Mouse (Mus musculus) heart, embryonic 12.5 days (tissue): Measurements from ENCODE around the gene Tmem242. TPM values are rescaled to one million over a fixed set of nuclear protein-coding genes. Genes with fewer than 3 reads are reported as not detected.

Experiments
- ATAC-seq: fragments of 200-750 bp; cut with Nextera tagmentation; 2 replicates; pipeline ENCODE4 v1.8.0; 2017; ENCODE audit warnings: moderate TSS enrichment, moderate library complexity; ENCODE audit not compliant: insufficient number of reproducible peaks, low FRiP score
- H3K27ac ChIP-seq: fragments of 300-500 bp; sonication (generic); 2 replicates; pipeline ENCODE4 v1.5.1; 2016; ENCODE audit warnings: mild to moderate bottlenecking, moderate library complexity; ENCODE audit not compliant: poor library complexity, severe bottlenecking
- H3K27me3 ChIP-seq: fragments of 300-500 bp; sonication (generic); replicated peaks from 2 replicates; pipeline ENCODE4 v1.6.1; 2016; ENCODE audit warnings: mild to moderate bottlenecking, moderate library complexity
- H3K36me3 ChIP-seq: fragments of 300-500 bp; sonication (generic); 2 replicates; pipeline ENCODE4 v1.6.1; 2016; ENCODE audit warnings: mild to moderate bottlenecking, moderate library complexity
- H3K4me1 ChIP-seq: fragments of 300-500 bp; sonication (generic); replicated peaks from 2 replicates; pipeline ENCODE4 v1.6.1; 2016; ENCODE audit warnings: mild to moderate bottlenecking
- H3K4me2 ChIP-seq: fragments of 300-500 bp; sonication (generic); 2 replicates; pipeline ENCODE4 v1.6.1; 2016; ENCODE audit warnings: mild to moderate bottlenecking, moderate library complexity
- H3K4me3 ChIP-seq: fragments of 300-500 bp; sonication (generic); 2 replicates; pipeline ENCODE4 v1.5.1; 2016; ENCODE audit warnings: mild to moderate bottlenecking
- H3K9ac ChIP-seq: fragments of 300-500 bp; sonication (generic); 2 replicates; pipeline ENCODE4 v1.6.1; 2016; ENCODE audit warnings: mild to moderate bottlenecking, moderate library complexity
- H3K9me3 ChIP-seq: fragments of 300-500 bp; sonication (generic); replicated peaks from 2 replicates; pipeline ENCODE4 v1.6.1; 2016; ENCODE audit warnings: mild to moderate bottlenecking, moderate library complexity
- WGBS: fragments of 180-500 bp; shearing (Covaris S2); methylation state at CpG from one replicate; pipeline ENCODE4 v1.1.7; 2016; 5-methylcytosine and 5-hydroxymethylcytosine counted together
- microRNA-seq: library from miRNA; unstranded; fragments of <30 nt; microRNA quantifications from one replicate; pipeline ENCODE4, GENCODE M21; 2017
- polyA plus RNA-seq: library from polyadenylated mRNA; unstranded; fragments of >200 nt; fragmentation: Nextera tagmentation; extraction: Ambion mirVana; gene quantifications from 2 replicates; pipeline ENCODE4 v1.2.1, GENCODE M21; 2016

Tmem242 gene
- polyA plus RNA-seq, 1 experiment from 2014 or later: 111 TPM

DNA sequence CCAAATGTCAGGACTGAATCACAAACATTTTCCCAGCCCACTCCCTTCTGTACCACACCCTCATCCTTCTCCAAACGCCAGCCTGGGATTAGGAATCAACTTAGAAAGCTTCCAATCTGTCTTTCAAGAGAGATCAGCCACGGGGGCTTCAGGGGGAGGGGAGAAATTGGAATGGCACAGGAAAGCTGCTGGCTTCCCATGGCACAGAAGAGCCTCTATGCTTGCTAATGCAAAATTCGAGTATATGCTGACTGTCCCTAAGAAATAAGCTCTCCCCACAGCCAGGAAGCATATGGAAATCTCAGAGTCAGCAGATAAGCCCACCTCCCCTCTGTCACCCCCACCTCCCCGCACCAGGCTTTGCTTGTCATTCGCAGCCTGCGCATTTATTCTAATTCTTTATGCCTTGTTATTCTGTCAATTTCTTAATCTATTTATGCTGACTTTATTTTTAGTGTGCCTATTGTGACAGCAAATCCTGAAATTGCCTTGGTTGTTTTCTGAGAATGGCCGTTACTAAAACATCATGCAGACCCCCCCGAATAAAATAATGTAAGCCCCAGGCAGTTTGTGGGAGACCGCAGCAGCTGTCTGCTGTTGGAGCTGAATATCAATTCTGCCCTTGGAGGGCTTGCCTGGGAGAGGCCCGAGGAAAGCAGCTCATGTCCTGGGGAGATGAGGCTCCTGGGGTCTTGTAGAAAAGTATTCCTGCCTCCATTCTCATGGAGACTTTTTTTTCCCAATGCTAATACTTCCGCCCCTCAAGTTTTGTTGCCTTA lies 62.7 kb downstream of the Tmem242 start:
- no peak for ATAC-seq
- Histone ChIP-seq H3K4me1 (peaks cover 10% of the 10 kb centered on the region), H3K4me3 (no peak overlapping the region), H3K9ac (no peak overlapping the region), H3K36me3 (no peaks in the 10 kb centered on the region), H3K27me3 (0 out of 2 replicates have a peak, but pooled peaks cover 4% of the 10 kb centered on the region), H3K27ac (no peak overlapping the region), H3K9me3 (no peaks in the 10 kb centered on the region), H3K4me2 (no peak overlapping the region)
- WGBS: 32% methylated on average over 11 of the region's 11 CpGs

DNA sequence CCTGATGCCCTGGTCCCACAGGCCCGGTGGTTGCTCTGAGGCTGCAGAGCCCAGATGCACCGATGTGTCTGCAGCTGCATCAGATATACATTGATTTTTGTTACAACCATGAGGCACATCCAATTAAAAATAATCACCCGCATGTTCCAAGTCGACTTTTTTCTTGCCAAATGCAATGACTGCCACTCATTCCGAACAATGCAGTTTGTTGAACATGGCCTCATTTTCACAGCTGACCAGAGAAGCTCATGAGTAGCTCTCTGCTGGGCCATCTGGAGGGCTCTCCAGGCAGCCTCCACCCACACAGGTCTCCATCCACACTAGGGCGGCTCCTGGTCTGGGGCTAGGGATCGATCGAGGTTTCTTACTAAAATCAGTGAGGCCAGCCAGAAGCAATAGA lies 67.1 kb downstream of the Tmem242 start:
- Histone ChIP-seq H3K27ac (no peak overlapping the region), H3K4me3 (no peak overlapping the region), H3K4me2 (no peak overlapping the region), H3K9ac (no peak overlapping the region), H3K36me3 (no peaks in the 10 kb centered on the region), H3K27me3 (0 out of 2 replicates have a peak, but pooled peaks cover 4% of the 10 kb centered on the region), H3K9me3 (peaks cover 5% of the 10 kb centered on the region), H3K4me1 (peaks cover 24% of the 10 kb centered on the region)
- no peak for ATAC-seq
- WGBS: 87% methylated on average over 8 of the region's 8 CpGs

DNA sequence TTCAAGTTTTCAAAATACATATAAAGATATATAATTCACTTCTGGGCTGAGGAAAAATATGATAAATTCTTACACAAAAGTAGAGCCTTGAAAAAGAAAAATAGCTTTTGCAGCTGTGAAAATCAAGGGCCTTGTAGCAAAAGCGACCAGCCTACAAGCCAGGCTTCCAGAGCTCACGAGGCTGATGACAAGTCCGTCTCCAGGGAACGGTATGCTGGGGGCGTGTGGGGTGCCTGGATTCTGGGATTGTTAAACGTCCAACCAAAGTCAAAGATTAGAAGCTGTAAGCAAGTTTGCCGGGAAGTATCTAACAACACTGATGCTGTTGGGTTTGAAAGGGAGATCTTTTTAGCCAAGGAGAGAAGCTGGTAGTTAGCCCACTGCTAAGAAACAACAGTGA lies 68.5 kb downstream of the Tmem242 start:
- Histone ChIP-seq H3K27me3 (0 out of 2 replicates have a peak, but pooled peaks cover under 1% of the 10 kb centered on the region), H3K27ac (peak overlapping the region; percentile 60), H3K4me3 (no peak overlapping the region), H3K36me3 (no peaks in the 10 kb centered on the region), H3K9me3 (peaks cover 5% of the 10 kb centered on the region), H3K4me1 (peaks cover 24% of the 10 kb centered on the region), H3K9ac (no peak overlapping the region), H3K4me2 (no peak overlapping the region)
- no peak for ATAC-seq
- 23% methylated on average over 7 of the region's 7 CpGs for WGBS

DNA sequence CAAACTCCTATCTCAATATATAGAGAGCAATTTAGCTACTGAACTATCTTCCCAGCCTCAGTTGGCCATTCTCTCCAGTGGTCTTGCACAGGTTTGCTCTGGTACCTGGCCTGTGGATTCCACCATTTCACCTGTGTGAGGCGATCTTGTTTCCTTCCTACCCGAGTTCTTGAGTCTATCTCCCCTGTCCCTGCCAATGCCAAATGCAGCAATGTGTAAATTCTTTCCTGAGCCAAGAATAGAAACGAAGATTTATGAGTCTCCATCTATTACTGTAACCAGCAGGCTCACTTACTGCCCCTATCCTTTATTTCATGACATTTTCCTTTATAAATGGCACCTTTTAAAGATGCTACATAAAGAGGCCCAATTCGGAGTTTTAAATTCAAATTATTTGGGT lies 69.0 kb downstream of the Tmem242 start:
- Histone ChIP-seq H3K4me2 (no peak overlapping the region), H3K9me3 (peaks cover 5% of the 10 kb centered on the region), H3K4me1 (peaks cover 24% of the 10 kb centered on the region), H3K27ac (0 out of 2 replicates have a peak overlapping the region, but pooled peaks have one; percentile 15), H3K36me3 (no peaks in the 10 kb centered on the region), H3K4me3 (no peak overlapping the region), H3K27me3 (no peaks in the 10 kb centered on the region), H3K9ac (no peak overlapping the region)
- WGBS: 49% methylated on average over 4 of the region's 4 CpGs
- no peak for ATAC-seq

DNA sequence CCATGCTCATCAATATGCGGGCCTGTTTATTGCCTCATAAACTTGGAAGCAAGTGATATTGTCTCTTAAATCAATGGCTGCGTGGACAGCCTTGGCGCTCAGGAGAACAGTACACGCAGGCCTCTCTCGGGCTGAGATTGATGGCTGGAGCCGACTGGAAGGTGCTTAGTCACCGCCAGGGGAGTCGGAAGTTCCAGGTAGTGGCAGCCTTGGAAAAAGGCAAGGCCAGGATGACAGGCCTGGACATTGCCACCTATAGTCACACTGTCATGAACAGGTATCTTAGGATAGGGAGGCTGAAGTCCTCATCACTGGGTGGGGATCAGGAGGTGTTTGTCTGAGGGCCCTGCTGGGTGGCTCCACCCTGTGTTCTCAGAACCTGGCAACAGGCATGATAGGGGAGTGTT lies 74.1 kb downstream of the Tmem242 start:
- peaks cover 5% of the 10 kb centered on the region for H3K9me3 ChIP-seq
- H3K27ac ChIP-seq: no peak overlapping the region
- WGBS: 67% methylated on average over 8 of the region's 8 CpGs
- no peak overlapping the region for H3K9ac ChIP-seq
- ATAC-seq: no peak
- H3K4me1 ChIP-seq: peaks cover 7% of the 10 kb centered on the region
- no peaks in the 10 kb centered on the region for H3K27me3 ChIP-seq
- no peaks in the 10 kb centered on the region for H3K36me3 ChIP-seq
- no peak overlapping the region for H3K4me2 ChIP-seq
- no peak overlapping the region for H3K4me3 ChIP-seq

Small RNAs within 50 kb of the gene (microRNA-seq; reads per million reads assigned to microRNA genes)
- gene Gm22475: not detected

Other genes with a start within 250 kb of the Tmem242 start
- gene Ldhal6b, start 21.5 kb downstream of the Tmem242 start, polyA plus RNA-seq: not detected in 2 replicates
- gene Zdhhc14, start 52.3 kb upstream of the Tmem242 start, polyA plus RNA-seq: 1.6 and 1.9 TPM in 2 replicates